Mouse (Mus musculus): ENCODE measurements around the gene Olfr211.

DNA sequence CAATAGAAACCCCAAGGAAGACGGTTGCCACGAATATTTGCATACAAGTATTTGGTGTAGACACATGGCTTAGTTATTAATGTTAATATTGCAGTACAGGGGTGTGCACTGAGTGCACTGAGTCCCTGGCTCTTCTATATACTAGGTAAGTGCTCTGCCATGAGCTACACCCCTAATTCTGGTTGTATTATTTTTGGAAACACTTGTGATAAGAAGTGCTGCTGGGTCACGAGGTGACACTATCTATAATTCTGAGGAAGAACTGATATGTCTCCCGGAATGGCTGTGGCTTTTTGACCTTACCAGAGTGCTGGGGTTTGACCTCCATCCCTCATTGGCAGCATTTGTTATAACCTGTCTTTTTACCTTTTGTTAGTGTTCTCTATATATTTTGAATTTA is 48.0 kb upstream of the Olfr211 start:
- TF ChIP-seq CTCF (IDR thresholded peaks at IDR 0.05; ENCODE audit: control insufficient read depth, insufficient read depth, insufficient replicate concordance, low read depth, low read length) (no peak), POLR2A (IDR thresholded peaks at IDR 0.05; ENCODE audit: control insufficient read depth, low read depth, low read length) (no peak)
